Mouse (Mus musculus) liver, adult 2 months (tissue): ENCODE data around the gene Gm20521. TPM values are rescaled to one million over a fixed set of nuclear protein-coding genes. Genes with fewer than 3 reads are reported as not detected.

Experiments
- DNase-seq: peaks from one replicate; pipeline ENCODE4 v3.0.0-alpha.2; 2011; ENCODE audit warnings: low read depth, low spot score; ENCODE audit errors: extremely low read depth
- H3K27ac ChIP-seq: fragments of 200-500 bp; replicated peaks from 2 replicates; pipeline ENCODE4 v1.5.1; 2012; ENCODE audit warnings: low read depth, mild to moderate bottlenecking, control low read depth, inconsistent platforms, low read length; ENCODE audit not compliant: insufficient read depth
- H3K27me3 ChIP-seq: fragments of 200-500 bp; 2 replicates; pipeline ENCODE4 v1.6.1; 2012; ENCODE audit warnings: mild to moderate bottlenecking, moderate library complexity, low read length, inconsistent platforms; ENCODE audit not compliant: control insufficient read depth, insufficient read depth
- H3K36me3 ChIP-seq: fragments of 200-500 bp; 2 replicates; pipeline ENCODE4 v1.6.1; 2012; ENCODE audit warnings: low read length, inconsistent platforms; ENCODE audit not compliant: control insufficient read depth, insufficient read depth
- H3K4me1 ChIP-seq: fragments of 200-500 bp; 2 replicates; pipeline ENCODE4 v1.6.1; 2011; ENCODE audit warnings: low read length; ENCODE audit not compliant: control insufficient read depth, insufficient read depth
- H3K4me3 ChIP-seq: fragments of 200-500 bp; 2 replicates; pipeline ENCODE4 v1.5.1; 2011; ENCODE audit warnings: low read depth, mild to moderate bottlenecking, control low read depth, low read length, moderate library complexity; ENCODE audit not compliant: insufficient read depth
- H3K79me2 ChIP-seq: fragments of 200-500 bp; 2 replicates; pipeline ENCODE4 v1.6.1; 2012; ENCODE audit warnings: inconsistent platforms, mild to moderate bottlenecking, low read length, moderate library complexity; ENCODE audit not compliant: control insufficient read depth, insufficient read depth
- H3K9ac ChIP-seq: fragments of 200-500 bp; 2 replicates; pipeline ENCODE4 v1.6.1; 2012; ENCODE audit warnings: low read depth, mild to moderate bottlenecking, control low read depth, inconsistent platforms, low read length
- CTCF ChIP-seq: fragments of 200-500 bp; IDR thresholded peaks from 2 replicates; pipeline ENCODE4 v1.5.1; 2011; ENCODE audit warnings: low read depth, low read length, control low read depth
- POLR2A ChIP-seq: fragments of 200-500 bp; IDR thresholded peaks from 2 replicates; pipeline ENCODE4 v1.6.1; 2011; ENCODE audit warnings: low read length, control low read depth; ENCODE audit not compliant: insufficient read depth; ENCODE audit errors: extremely low read depth
- WGBS: fragments of 180-500 bp; shearing (Covaris S2); methylation state at CpG from one replicate; pipeline ENCODE4 v1.1.7; 2018; 5-methylcytosine and 5-hydroxymethylcytosine counted together
- polyA plus RNA-seq: library from polyadenylated mRNA; depleted of rRNA; stranded (reverse); fragments of >200 nt; gene quantifications from 2 replicates; pipeline ENCODE4 v1.2.3, GENCODE M21; 2012
- total RNA-seq: library from RNA; depleted of rRNA; stranded (reverse); fragments of >200 nt; gene quantifications from 2 replicates; pipeline ENCODE4 v1.2.3, GENCODE M21; 2014

Gm20521 gene
- total and polyA plus RNA-seq, 2 experiments = 7.9 TPM; not detected in 1

- Histone ChIP-seq H3K4me3 (peak within 1 kb of the TSS; percentile 31; the same call in 1 of the 2 replicates), H3K79me2 (no peaks in the 10 kb centered on the region), H3K27me3 (peaks cover 16% of the 10 kb centered on the region), H3K9ac (peak within 1 kb of the TSS; percentile 40; the same call in 1 of the 2 replicates), H3K36me3 (no peaks in the 10 kb centered on the region), H3K27ac (no peak within 1 kb of the TSS), H3K4me1 (no peaks in the 10 kb centered on the region)
- 7% methylated on average over 57 of the region's 57 CpGs for WGBS
- TF ChIP-seq POLR2A = no peak
- no peak for TF ChIP-seq CTCF
- DNase-seq = no peak
Measured at GRCm38 (mm10) chr14:54925349-54926342, 42.4 kb downstream of the Gm20521 start, which contains the start of gene Efs. TSS of gene Efs (minus strand) at chr14:54926126.

DNA sequence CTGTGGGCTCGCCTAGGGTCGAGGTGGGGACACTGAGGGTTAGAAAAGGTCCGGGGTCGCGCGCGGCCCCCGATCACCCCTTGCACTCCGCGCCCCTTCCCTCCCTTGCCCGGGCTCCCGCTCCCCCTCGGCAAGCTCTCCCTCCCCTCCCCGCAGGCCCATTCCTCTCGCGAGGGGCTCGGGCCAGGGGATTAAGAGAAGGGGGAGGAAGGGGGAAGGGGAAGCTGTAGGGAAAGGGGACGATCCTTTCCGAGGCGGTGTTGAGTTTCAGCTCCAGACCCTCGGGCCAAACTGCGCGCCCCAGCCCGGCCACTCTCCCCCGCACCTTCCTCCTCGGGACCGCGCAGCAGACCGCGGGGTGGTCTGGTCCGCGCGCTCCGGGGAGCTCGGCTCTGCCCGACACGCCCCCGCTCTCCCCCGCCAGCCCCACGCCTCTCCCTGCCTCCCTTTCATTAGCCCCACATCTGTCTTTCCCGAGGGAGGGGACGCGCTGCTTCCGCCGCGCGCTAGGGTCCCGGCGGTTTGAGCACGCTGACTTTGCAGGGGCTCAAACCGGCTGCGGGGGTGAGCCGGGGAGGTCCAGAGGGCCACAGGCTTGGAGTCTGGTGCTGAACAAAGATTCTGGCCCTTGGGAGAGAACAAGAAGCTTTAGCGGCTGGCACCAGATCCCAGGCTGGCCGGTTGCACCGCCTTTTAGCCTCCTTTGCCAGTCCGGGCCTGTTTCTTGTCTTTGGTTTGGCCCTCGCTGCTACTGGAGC, 43.3 kb downstream of the Gm20521 start:
- H3K27ac ChIP-seq = no peak overlapping the region
- H3K9ac ChIP-seq = peak overlapping the region; percentile 40; the same call in 1 of the 2 replicates
- peaks cover 16% of the 10 kb centered on the region for H3K27me3 ChIP-seq
- H3K79me2 ChIP-seq = no peaks in the 10 kb centered on the region
- TF ChIP-seq CTCF (no peak), POLR2A (no peak)
- H3K4me1 ChIP-seq = no peaks in the 10 kb centered on the region
- no peak for DNase-seq
- H3K36me3 ChIP-seq = no peaks in the 10 kb centered on the region
- 2% methylated on average over 57 of the region's 58 CpGs for WGBS
- H3K4me3 ChIP-seq = peak overlapping the region; percentile 20; the same call in 1 of the 2 replicates

GRCm38 (mm10) chr14:54927296-54927695, 44.1 kb downstream of the Gm20521 start:
- H3K79me2 ChIP-seq = no peaks in the 10 kb centered on the region
- WGBS = 22% methylated on average over 7 of the region's 7 CpGs
- H3K4me3 ChIP-seq = no peak overlapping the region
- DNase-seq = no peak
- H3K4me1 ChIP-seq = no peaks in the 10 kb centered on the region
- no peak overlapping the region for H3K9ac ChIP-seq
- TF ChIP-seq CTCF (no peak), POLR2A (no peak)
- H3K27ac ChIP-seq = no peak overlapping the region
- H3K36me3 ChIP-seq = no peaks in the 10 kb centered on the region
- peaks cover 16% of the 10 kb centered on the region for H3K27me3 ChIP-seq

- TF ChIP-seq CTCF = no peak
- no peak for TF ChIP-seq POLR2A
- H3K36me3 ChIP-seq = no peaks in the 10 kb centered on the region
- H3K27me3 ChIP-seq = peaks cover 16% of the 10 kb centered on the region
- H3K4me1 ChIP-seq = no peaks in the 10 kb centered on the region
- no peak overlapping the region for H3K27ac ChIP-seq
- no peak overlapping the region for H3K9ac ChIP-seq
- DNase-seq = no peak
- no peak overlapping the region for H3K4me3 ChIP-seq
- H3K79me2 ChIP-seq = no peaks in the 10 kb centered on the region
- 71% methylated on average over 5 of the region's 5 CpGs for WGBS
Measured at GRCm38 (mm10) chr14:54929801-54930200, 46.6 kb downstream of the Gm20521 start.

DNA sequence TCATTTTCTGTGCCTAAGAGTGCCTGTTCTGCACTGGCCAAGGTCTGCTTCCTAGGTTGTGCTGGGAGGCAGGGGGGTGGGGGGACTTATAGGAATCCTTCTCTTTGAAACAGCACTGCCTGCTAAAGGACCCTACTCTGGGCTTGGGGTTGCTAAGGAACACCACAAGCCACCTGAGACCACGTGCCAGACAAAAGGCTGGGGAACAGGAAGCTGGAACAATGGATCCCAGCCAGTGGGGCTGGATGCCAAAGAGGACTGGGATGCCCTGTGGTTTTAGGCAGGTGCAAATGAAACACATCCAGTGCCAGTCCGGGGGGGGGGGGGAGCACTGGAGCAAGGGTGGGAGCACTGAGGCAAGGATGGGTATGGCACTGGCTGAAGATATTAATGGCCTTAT, 47.2 kb downstream of the Gm20521 start:
- Histone ChIP-seq H3K9ac (no peak overlapping the region), H3K27ac (no peak overlapping the region), H3K36me3 (no peaks in the 10 kb centered on the region), H3K27me3 (peaks cover 16% of the 10 kb centered on the region), H3K79me2 (no peaks in the 10 kb centered on the region), H3K4me1 (no peaks in the 10 kb centered on the region), H3K4me3 (no peak overlapping the region)
- WGBS = 26% methylated on average over 2 of the region's 2 CpGs
- TF ChIP-seq POLR2A (no peak), CTCF (no peak)
- DNase-seq = no peak
